ENCODE assay signal across 23 mouse cellular contexts in genomic region chr7:75431043-75431442, GRCm38 (mm10). TPM values are rescaled to one million over a fixed set of nuclear protein-coding genes. Genes with fewer than 3 reads are reported as not detected.
DNase-seq lines count a peak whose midpoint lies in the region; ATAC-seq and TF ChIP-seq lines count a peak whose summit lies in the region.
"Had no signal": no experiment of that assay in that cellular context is flagged by ENCODE, and none has a peak within 500 bp of the region (broad histone marks: within the 10 kb centered on the region; RNA-seq: fewer than 3 reads in every experiment).

No protein-coding gene starts in this region.

- H3K9me3 ChIP-seq in heart, embryonic 10.5 days: no peaks in the 10 kb centered on the region
- no peaks in the 10 kb centered on the region for H3K9me3 ChIP-seq in kidney, embryonic 16.5 days (ENCODE audit: low read length)
- H3K9me3 ChIP-seq in heart, embryonic 15.5 days (replicated peaks): no peaks in the 10 kb centered on the region
- H3K9me3 ChIP-seq: embryonic facial prominence, embryonic 12.5 days; forebrain, embryonic 13.5 days; hindbrain, embryonic 12.5 days; stomach, embryonic 15.5 days had no signal

- H3K36me3 ChIP-seq in heart, embryonic 10.5 days: no peaks in the 10 kb centered on the region
- H3K36me3 ChIP-seq in kidney, embryonic 16.5 days (ENCODE audit: insufficient read depth, low read length): no peaks in the 10 kb centered on the region
- H3K36me3 ChIP-seq in heart, embryonic 15.5 days: no peaks in the 10 kb centered on the region
- H3K36me3 ChIP-seq in myocyte (ENCODE audit: control insufficient read depth, insufficient read depth): no peaks in the 10 kb centered on the region
- H3K36me3 ChIP-seq: embryonic facial prominence, embryonic 12.5 days; hindbrain, embryonic 12.5 days; stomach, embryonic 15.5 days had no signal

- no peak overlapping the region for H3K4me3 ChIP-seq in heart, embryonic 10.5 days
- no peak overlapping the region for H3K4me3 ChIP-seq in kidney, embryonic 16.5 days (ENCODE audit: low read length)
- H3K4me3 ChIP-seq in heart, embryonic 15.5 days: no peak overlapping the region
- no peak overlapping the region for H3K4me3 ChIP-seq in myocyte
- H3K4me3 ChIP-seq: embryonic facial prominence, embryonic 12.5 days; erythroblast, embryonic 14.5 days; forebrain, embryonic 13.5 days; hindbrain, embryonic 12.5 days; stomach, embryonic 15.5 days had no signal

- peak overlapping the region; percentile 77 for H3K27ac ChIP-seq in heart, embryonic 10.5 days
- no peak overlapping the region for H3K27ac ChIP-seq in kidney, embryonic 16.5 days (ENCODE audit: low read length)
- H3K27ac ChIP-seq in heart, embryonic 15.5 days: peak overlapping the region; percentile 80
- H3K27ac ChIP-seq: embryonic facial prominence, embryonic 12.5 days; forebrain, embryonic 13.5 days; hindbrain, embryonic 12.5 days; stomach, embryonic 15.5 days had no signal

- 27% methylated on average over 7 of the region's 7 CpGs for WGBS in heart, embryonic 10.5 days
- 11% methylated on average over 7 of the region's 7 CpGs for WGBS in kidney, embryonic 16.5 days
- WGBS in heart, embryonic 15.5 days: 14% methylated on average over 7 of the region's 7 CpGs

- peak; percentile 63 for ATAC-seq in kidney, embryonic 16.5 days (ENCODE audit: low FRiP score, low TSS enrichment)
- ATAC-seq in heart, embryonic 15.5 days (replicated peaks; ENCODE audit: insufficient number of reproducible peaks, insufficient read depth, low FRiP score, low read depth): no peak
- ATAC-seq: forebrain, embryonic 13.5 days; inflammation-experienced regulatory T-cells, adult 6 months had no signal

- peaks cover 29% of the 10 kb centered on the region for H3K4me1 ChIP-seq in heart, embryonic 10.5 days
- H3K4me1 ChIP-seq in kidney, embryonic 16.5 days (ENCODE audit: insufficient read depth, low read length): peaks cover 16% of the 10 kb centered on the region; the same call in 1 of the 2 replicates
- peaks cover 35% of the 10 kb centered on the region for H3K4me1 ChIP-seq in heart, embryonic 15.5 days (replicated peaks)
- H3K4me1 ChIP-seq: forebrain, embryonic 13.5 days; hindbrain, embryonic 12.5 days; stomach, embryonic 15.5 days had no signal

- H3ac ChIP-seq in myocyte (ENCODE audit: control insufficient read depth, insufficient read length): no peak overlapping the region

- H3K27me3 ChIP-seq in heart, embryonic 10.5 days (ENCODE audit: insufficient read depth, poor library complexity, severe bottlenecking): no peaks in the 10 kb centered on the region
- no peaks in the 10 kb centered on the region for H3K27me3 ChIP-seq in kidney, embryonic 16.5 days (ENCODE audit: insufficient read depth, low read length)
- H3K27me3 ChIP-seq in heart, embryonic 15.5 days: no peaks in the 10 kb centered on the region
- no peaks in the 10 kb centered on the region for H3K27me3 ChIP-seq in myocyte (ENCODE audit: control insufficient read depth, insufficient read depth, insufficient read length)
- H3K27me3 ChIP-seq: embryonic facial prominence, embryonic 12.5 days; forebrain, embryonic 13.5 days; hindbrain, embryonic 12.5 days; stomach, embryonic 15.5 days had no signal

- H3K79me2 ChIP-seq in myocyte (ENCODE audit: control insufficient read depth, insufficient read depth): no peaks in the 10 kb centered on the region

- DNase-seq in heart, embryonic 10.5 days (ENCODE audit: low spot score): no peak
- DNase-seq in heart, postnatal 4 days: no peak
- DNase-seq in kidney, postnatal 10 days: no peak
- DNase-seq in layer of hippocampus, adult 18-20 months (ENCODE audit: low spot score in 2 of 2): no peak
- DNase-seq: adrenal gland, postnatal 36 days; cerebellum, adult 18-20 months; cerebellum, postnatal 25 days; gastrocnemius, postnatal 10 days; kidney, postnatal 14 days; left cerebral cortex, postnatal 4 days; liver; midbrain, embryonic 14.5 days; right cerebral cortex, postnatal 25 days; thymus, adult 18-20 months had no signal

- no peak overlapping the region for H3K4me2 ChIP-seq in kidney, embryonic 16.5 days (replicated peaks; ENCODE audit: low read depth, low read length)
- 0 out of 2 replicates have a peak overlapping the region, but pooled peaks have one; percentile 24 for H3K4me2 ChIP-seq in heart, embryonic 15.5 days
- H3K4me2 ChIP-seq in myocyte (ENCODE audit: low read depth): peak overlapping the region; percentile 61
- H3K4me2 ChIP-seq: embryonic facial prominence, embryonic 12.5 days; forebrain, embryonic 13.5 days; hindbrain, embryonic 12.5 days; stomach, embryonic 15.5 days had no signal

- TF ChIP-seq POLR2A in myocyte (IDR thresholded peaks at IDR 0.05; ENCODE audit: insufficient read length, low read depth): no peak

- no peak overlapping the region for H3K9ac ChIP-seq in kidney, embryonic 16.5 days (replicated peaks; ENCODE audit: low read length)
- H3K9ac ChIP-seq in heart, embryonic 15.5 days: no peak overlapping the region
- H3K9ac ChIP-seq: embryonic facial prominence, embryonic 12.5 days; forebrain, embryonic 13.5 days; hindbrain, embryonic 12.5 days; stomach, embryonic 15.5 days had no signal

TF ChIP-seq in myocyte, 11 proteins besides CTCF, POLR2A, EP300 and RAD21:
- TF ChIP-seq TCF12 (IDR thresholded peaks at IDR 0.05; ENCODE audit: insufficient read depth, poor library complexity, severe bottlenecking) (no peak), CEBPB (IDR thresholded peaks at IDR 0.05; ENCODE audit: insufficient read depth, poor library complexity, severe bottlenecking) (no peak), E2F4 (IDR thresholded peaks at IDR 0.05; ENCODE audit: insufficient read depth) (no peak), SRF (IDR thresholded peaks at IDR 0.05; ENCODE audit: control insufficient read depth, insufficient read length, low read depth) (no peak), MYOD1 (IDR thresholded peaks at IDR 0.05; ENCODE audit: control insufficient read depth in 1 of 3, insufficient read length in 2 of 3, low read depth in 2 of 3) (no peak), MAX (IDR thresholded peaks at IDR 0.05; ENCODE audit: low read depth) (no peak), REST (IDR thresholded peaks at IDR 0.05; ENCODE audit: insufficient read depth, insufficient read length) (no peak), POLR2AphosphoS2 (IDR thresholded peaks at IDR 0.05; ENCODE audit: insufficient read length, low read depth) (no peak), TCF3 (IDR thresholded peaks at IDR 0.05; ENCODE audit: insufficient read length, low read depth) (no peak), MYOG (IDR thresholded peaks at IDR 0.05; ENCODE audit: control insufficient read depth in 1 of 3, insufficient read depth in 1 of 3, insufficient read length in 2 of 3, low read depth in 2 of 3) (no peak), USF1 (IDR thresholded peaks at IDR 0.05; ENCODE audit: low read depth) (no peak)
TF ChIP-seq in myocyte: peak in this region for 0.

RNA-seq across cellular contexts. Expression of gene Akap13, which starts 24.3 kb away (rescaled TPM):
- 37.6 and 57.9 TPM in 2 replicates for polyA plus RNA-seq in heart, embryonic 10.5 days (2016; fragmentation: Nextera tagmentation; extraction: Ambion mirVana)
- 100 to 1,000 TPM; 110 to 113 TPM for total RNA-seq in heart, postnatal 4 days (2021)
- 35.2 and 44.5 TPM in 2 replicates for polyA plus RNA-seq in kidney, embryonic 16.5 days (2015; fragmentation: Nextera tagmentation; extraction: Ambion mirVana)
- 43.4 and 48.0 TPM in 2 replicates for polyA plus RNA-seq in heart, embryonic 15.5 days (2015; fragmentation: Nextera tagmentation; extraction: Ambion mirVana)
- 13.9 TPM for polyA plus RNA-seq in myocyte (2012; fragmentation: generic; extraction: Trizol)
- total RNA-seq in layer of hippocampus, adult 18-20 months (2021): 10 to 100 TPM; 53.7 to 59.6 TPM
